Mouse (Mus musculus) heart, adult 2 months (tissue): ENCODE results near the gene Oxa1l. TPM values are rescaled to one million over a fixed set of nuclear protein-coding genes. Genes with fewer than 3 reads are reported as not detected.

Source experiments
- DNase-seq, 2 experiments: peaks; one replicate each; pipeline ENCODE4 v3.0.0; 2021
- H3K27ac ChIP-seq: fragments of 200-600 bp; 2 replicates; pipeline ENCODE4 v1.8.1; 2022
- H3K27me3 ChIP-seq: fragments of 200-500 bp; 2 replicates; pipeline ENCODE4 v1.6.1; 2012; ENCODE audit warnings: mild to moderate bottlenecking, low read length, inconsistent platforms, mixed read lengths; ENCODE audit not compliant: control insufficient read depth, insufficient read depth
- H3K36me3 ChIP-seq: fragments of 200-500 bp; 2 replicates; pipeline ENCODE4 v1.6.1; 2012; ENCODE audit warnings: low read length, inconsistent platforms; ENCODE audit not compliant: control insufficient read depth, insufficient read depth
- H3K4me1 ChIP-seq: fragments of 200-500 bp; 2 replicates; pipeline ENCODE4 v1.6.1; 2011; ENCODE audit warnings: low read length; ENCODE audit not compliant: control insufficient read depth, insufficient read depth
- H3K4me3 ChIP-seq: fragments of 200-600 bp; 2 replicates; pipeline ENCODE4 v1.8.1; 2022
- H3K79me2 ChIP-seq: fragments of 200-500 bp; replicated peaks from 2 replicates; pipeline ENCODE4 v1.6.1; 2012; ENCODE audit warnings: mild to moderate bottlenecking, inconsistent platforms, low read length, moderate library complexity, mixed read lengths; ENCODE audit not compliant: control insufficient read depth, insufficient read depth
- H3K9ac ChIP-seq: fragments of 200-500 bp; 2 replicates; pipeline ENCODE4 v1.6.1; 2012; ENCODE audit warnings: low read depth, mild to moderate bottlenecking, control low read depth, inconsistent platforms, low read length, mixed read lengths
- CTCF ChIP-seq: fragments of 200-600 bp; IDR thresholded peaks from 2 replicates; pipeline ENCODE4 v1.8.1; 2022; ENCODE audit warnings: antibody characterized with exemption, mild to moderate bottlenecking, moderate library complexity
- EP300 ChIP-seq: fragments of 200-500 bp; IDR thresholded peaks from 2 replicates; pipeline ENCODE4 v1.6.1; 2011; ENCODE audit warnings: low read depth, low read length, control low read depth; ENCODE audit not compliant: insufficient read depth
- POLR2A ChIP-seq: fragments of 200-500 bp; IDR thresholded peaks from 2 replicates; pipeline ENCODE4 v1.6.1; 2011; ENCODE audit warnings: mild to moderate bottlenecking, low read depth, low read length, control low read depth; ENCODE audit not compliant: insufficient read depth
- WGBS: fragments of 180-500 bp; shearing (Covaris S2); methylation state at CpG from one replicate; pipeline ENCODE4 v1.1.7; 2018; 5-methylcytosine and 5-hydroxymethylcytosine counted together
- intact Hi-C: fragments of 180-260 bp; cut with DNase I; formaldehyde crosslinking; loops from one replicate; pipeline ENCODE4 v1.15.1; 2025
- polyA plus RNA-seq: library from polyadenylated mRNA; depleted of rRNA; stranded (reverse); fragments of >200 nt; gene quantifications from 2 replicates; pipeline ENCODE4 v1.2.3, GENCODE M21; 2012; rRNA removed
- total RNA-seq, 2 experiments: library from RNA; stranded (reverse); gene quantifications; 2 replicates each; pipeline ENCODE4 v1.2.3; 2021

Gene Oxa1l
- total and polyA plus RNA-seq, 3 experiments: 78.5 to 190 (median 88.0) TPM

GRCm38 (mm10) chr14:54416229-54416775 is 55.7 kb downstream of the Oxa1l start:
- Histone ChIP-seq H3K4me1 (0 out of 2 replicates have a peak, but pooled peaks cover 1% of the 10 kb centered on the region), H3K36me3 (no peaks in the 10 kb centered on the region), H3K27ac (no peak overlapping the region), H3K27me3 (no peaks in the 10 kb centered on the region), H3K79me2 (no peaks in the 10 kb centered on the region), H3K4me3 (no peak overlapping the region), H3K9ac (no peak overlapping the region)
- DNase-seq: no peak
- intact Hi-C loops: no loop called here
- TF ChIP-seq EP300 (no peak), CTCF (no peak)
- WGBS: 86% methylated on average over 5 of the region's 5 CpGs

- WGBS: 81% methylated on average over 4 of the region's 4 CpGs
- no peak overlapping the region for H3K4me3 ChIP-seq
- no peak overlapping the region for H3K27ac ChIP-seq
Measured at GRCm38 (mm10) chr14:54416830-54417229, 56.2 kb downstream of the Oxa1l start.

DNA sequence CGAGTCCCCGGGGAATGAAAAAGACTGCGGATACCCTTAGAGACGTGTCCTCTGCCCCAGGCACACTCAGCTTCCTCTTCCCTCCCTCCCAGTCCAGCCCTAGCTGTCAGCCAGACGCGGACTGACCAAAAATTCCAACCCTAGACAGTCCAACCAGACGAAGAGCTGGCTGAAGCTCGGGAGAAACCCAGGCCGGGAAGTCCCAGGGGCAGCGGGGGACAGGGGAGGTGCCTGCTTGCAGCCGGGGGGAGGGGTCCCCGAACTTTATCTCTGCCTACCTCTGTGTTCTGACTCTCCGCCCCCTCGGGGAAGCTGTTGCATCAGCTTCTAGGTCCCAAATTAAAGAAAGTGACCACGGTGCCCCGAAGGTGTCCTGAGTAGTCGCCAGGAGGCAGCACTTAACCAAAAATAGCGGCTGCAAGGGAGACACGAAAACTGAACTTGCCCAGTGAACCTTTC is 57.0 kb downstream of the Oxa1l start, which contains the start of gene Slc7a7:
Slc7a7 (minus strand) TSS at position 158 of the 459 bp plus-strand sequence.
- WGBS: 11% methylated on average over 19 of the region's 19 CpGs
- H3K36me3 ChIP-seq: no peaks in the 10 kb centered on the region
- intact Hi-C loops: loop anchor here (2.0 kb wide), 1 partner anchor 31 kb away; no protein-coding TSS in a partner anchor

More at GRCm38 (mm10) chr14:54416830-54417229, 56.2 kb downstream of the Oxa1l start:
- no peak for DNase-seq
- no peak for TF ChIP-seq POLR2A
- no peak for TF ChIP-seq EP300
- TF ChIP-seq CTCF: no peak
- H3K79me2 ChIP-seq: no peaks in the 10 kb centered on the region
- intact Hi-C loops: no loop called here
- no peaks in the 10 kb centered on the region for H3K27me3 ChIP-seq
- no peak overlapping the region for H3K9ac ChIP-seq
- H3K36me3 ChIP-seq: no peaks in the 10 kb centered on the region
- H3K4me1 ChIP-seq: 0 out of 2 replicates have a peak, but pooled peaks cover 1% of the 10 kb centered on the region

More for the DNA sequence above, 57.0 kb downstream of the Oxa1l start, which contains the start of gene Slc7a7:
- Histone ChIP-seq H3K4me3 (no peak within 1 kb of the TSS), H3K79me2 (no peaks in the 10 kb centered on the region), H3K27me3 (no peaks in the 10 kb centered on the region), H3K9ac (no peak within 1 kb of the TSS), H3K27ac (peak within 1 kb of the TSS; percentile 12), H3K4me1 (0 out of 2 replicates have a peak, but pooled peaks cover 1% of the 10 kb centered on the region)
- DNase-seq: peak; percentile 36 to 40
- TF ChIP-seq POLR2A: no peak
- peak; percentile 63 for TF ChIP-seq CTCF
- TF ChIP-seq EP300: no peak

Other genes with a start within 250 kb of the Oxa1l start
- gene Dad1, start 106.7 kb upstream of the Oxa1l start, total RNA-seq: 100 to 1,000 TPM in 1 of 2 experiments, 10 to 100 TPM in 1; 99.0 to 115 TPM
- 393 and 411 TPM in 2 replicates for gene Dad1, start 106.7 kb upstream of the Oxa1l start, polyA plus RNA-seq
- 10 to 100 TPM; 39.2 to 41.8 TPM for gene Abhd4, start 106.6 kb upstream of the Oxa1l start, total RNA-seq
- gene Abhd4, start 106.6 kb upstream of the Oxa1l start, polyA plus RNA-seq: 50.2 and 56.8 TPM in 2 replicates
- not detected for gene Olfr49, start 75.9 kb upstream of the Oxa1l start, total RNA-seq
- gene Olfr49, start 75.9 kb upstream of the Oxa1l start, polyA plus RNA-seq: not detected in 2 replicates
- 1 to 10 TPM; 4.6 to 5.1 TPM for gene Slc7a7, start 56.9 kb downstream of the Oxa1l start, total RNA-seq
- 22.0 and 27.0 TPM in 2 replicates for gene Slc7a7, start 56.9 kb downstream of the Oxa1l start, polyA plus RNA-seq
- 100 to 1,000 TPM; 115 to 129 TPM for gene Mrpl52, start 66.1 kb downstream of the Oxa1l start, total RNA-seq
- 76.7 and 168 TPM in 2 replicates for gene Mrpl52, start 66.1 kb downstream of the Oxa1l start, polyA plus RNA-seq
- 10 to 100 TPM; 11.2 to 16.5 TPM for gene Mmp14, start 70.8 kb downstream of the Oxa1l start, total RNA-seq
- 23.5 and 26.5 TPM in 2 replicates for gene Mmp14, start 70.8 kb downstream of the Oxa1l start, polyA plus RNA-seq
- gene Lrp10, start 103.3 kb downstream of the Oxa1l start, total RNA-seq: 10 to 100 TPM; 47.6 to 60.6 TPM
- gene Lrp10, start 103.3 kb downstream of the Oxa1l start, polyA plus RNA-seq: 61.3 and 72.4 TPM in 2 replicates
- gene Rem2, start 115.3 kb downstream of the Oxa1l start, total RNA-seq: not detected
- not detected in 2 replicates for gene Rem2, start 115.3 kb downstream of the Oxa1l start, polyA plus RNA-seq
- gene Prmt5, start 156.7 kb downstream of the Oxa1l start, total RNA-seq: 10 to 100 TPM; 27.4 to 29.7 TPM
- 26.8 and 35.8 TPM in 2 replicates for gene Prmt5, start 156.7 kb downstream of the Oxa1l start, polyA plus RNA-seq
- 1 to 10 TPM; 3.5 to 3.8 TPM for gene Haus4, start 193.8 kb downstream of the Oxa1l start, total RNA-seq
- gene Haus4, start 193.8 kb downstream of the Oxa1l start, polyA plus RNA-seq: 3.2 and 4.1 TPM in 2 replicates
- gene Ajuba, start 216.7 kb downstream of the Oxa1l start, total RNA-seq: 1 to 10 TPM; 4.6 to 4.8 TPM
- 7.8 and 13.4 TPM in 2 replicates for gene Ajuba, start 216.7 kb downstream of the Oxa1l start, polyA plus RNA-seq
- 1 to 10 TPM; 5.9 to 6.4 TPM for gene 4931414P19Rik, start 245.2 kb downstream of the Oxa1l start, total RNA-seq
- 2.4 and 4.4 TPM in 2 replicates for gene 4931414P19Rik, start 245.2 kb downstream of the Oxa1l start, polyA plus RNA-seq